Mouse (Mus musculus) liver, adult 2 months (tissue): ENCODE data around the gene Cadm1.

Experiments
- CTCF ChIP-seq: fragments of 200-500 bp; IDR thresholded peaks from 2 replicates; pipeline ENCODE4 v1.5.1; 2011; ENCODE audit warnings: low read depth, low read length, control low read depth
- POLR2A ChIP-seq: fragments of 200-500 bp; IDR thresholded peaks from 2 replicates; pipeline ENCODE4 v1.6.1; 2011; ENCODE audit warnings: low read length, control low read depth; ENCODE audit not compliant: insufficient read depth; ENCODE audit errors: extremely low read depth

GRCm38 (mm10) chr9:47762913-47763312 is 232.9 kb downstream of the Cadm1 start:
- TF ChIP-seq POLR2A (no peak), CTCF (no peak)
